Mouse (Mus musculus): ENCODE data around the gene Olfr73.
"Not testable (repeated sequence)": the region's sequence is repeated elsewhere in the genome, so short reads cannot be mapped to it uniquely, and the experiment has no call there.

The Olfr73 gene

DNA sequence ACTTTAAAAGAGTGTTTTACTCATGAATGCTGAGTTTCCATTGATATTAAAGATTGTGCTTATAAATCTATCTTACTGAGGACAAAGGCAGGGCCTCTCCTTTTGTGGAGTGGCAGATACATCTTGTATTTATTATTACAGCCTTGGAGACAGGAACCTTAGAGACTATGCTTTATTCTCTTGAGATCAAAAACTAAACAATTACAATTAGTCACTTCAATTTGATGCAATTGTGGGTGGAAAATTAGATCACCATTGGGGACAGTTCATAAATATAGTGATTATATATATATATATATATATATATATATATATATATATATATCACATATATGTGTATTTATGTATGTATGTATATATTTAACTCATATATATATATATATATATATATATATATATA is at the start of gene Olfr73:
Olfr73 (minus strand) TSS at position 101 of the 400 bp plus-strand sequence.
- no peak for DNase-seq

GRCm38 (mm10) chr2:88071730-88072129 is 34.2 kb upstream of the Olfr73 start, which contains the start of gene Olfr1163:
TSS of gene Olfr1163 (minus strand) at chr2:88071830.
- DNase-seq: no peak

- no peak for DNase-seq
Measured at GRCm38 (mm10) chr2:88063587-88063986, 26.1 kb upstream of the Olfr73 start.

DNA sequence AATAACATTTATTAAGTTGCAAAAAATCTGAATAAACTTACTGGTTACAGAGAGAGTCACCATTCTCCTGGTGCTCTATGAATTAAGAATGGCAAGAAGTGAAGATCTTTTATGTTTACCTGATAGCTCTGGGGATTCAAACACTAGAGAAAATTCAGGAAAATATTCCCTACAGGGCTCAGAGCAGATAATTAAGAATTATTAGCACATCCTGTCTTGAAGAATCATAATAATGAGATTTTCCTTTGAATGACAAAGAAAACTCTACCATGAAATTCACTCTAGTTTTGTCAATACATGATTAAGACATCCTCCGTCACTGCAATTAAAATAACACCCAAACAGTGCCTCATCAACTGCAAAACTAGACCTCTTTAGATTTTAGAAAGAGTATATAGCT is 13.5 kb upstream of the Olfr73 start, which contains the start of gene Olfr1162:
Olfr1162 (minus strand) TSS at position 101 of the 400 bp plus-strand sequence.
- no peak for DNase-seq

- not testable (repeated sequence) for DNase-seq
Measured at GRCm38 (mm10) chr2:88022474-88022873, 15.0 kb downstream of the Olfr73 start, which contains the start of gene Olfr1161. TSS of gene Olfr1161 (plus strand) at chr2:88022774.

- no peak for DNase-seq
Measured at GRCm38 (mm10) chr2:88007515-88008318, 29.8 kb downstream of the Olfr73 start, which contains the start of gene Olfr1160. TSS of gene Olfr1160 (minus strand) at chr2:88008268.

DNA sequence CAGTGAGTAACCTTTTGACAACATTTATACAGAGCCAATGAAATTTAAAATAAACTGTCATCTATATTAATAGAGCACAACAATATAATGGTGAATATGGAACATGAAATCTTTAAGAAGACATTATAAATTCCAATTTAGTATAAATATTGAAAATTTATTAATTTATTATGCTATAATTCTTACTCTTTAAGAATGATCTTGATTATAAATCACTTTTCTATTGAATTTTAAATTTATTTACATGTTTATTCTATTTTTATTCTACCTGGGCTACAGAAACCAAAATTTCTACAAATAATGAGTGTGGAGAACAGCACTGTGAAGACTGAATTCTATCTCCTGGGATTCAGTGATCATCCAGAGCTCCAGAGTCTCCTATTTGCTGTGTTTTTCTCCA is 47.7 kb downstream of the Olfr73 start, which contains the start of gene Olfr1158:
Olfr1158 (plus strand) TSS at position 301 of the 400 bp plus-strand sequence.
- DNase-seq: no peak

Measured in heart, adult 11 months (tissue).